Comparison of ENCODE assay signal across 8 mouse cellular contexts in genomic region chr15:79882623-79883267, GRCm38 (mm10). TPM values are rescaled to one million over a fixed set of nuclear protein-coding genes. Genes with fewer than 3 reads are reported as not detected.
DNase-seq lines count a peak whose midpoint lies in the region; ATAC-seq and TF ChIP-seq lines count a peak whose summit lies in the region.

No protein-coding gene starts in this region.

- H3K4me1 ChIP-seq in neural tube, embryonic 11.5 days (ENCODE audit: control insufficient read depth, insufficient read depth, low read length), result no peaks in the 10 kb centered on the region
- H3K4me1 ChIP-seq in heart, embryonic 14.5 days (ENCODE audit: control insufficient read depth in 2 of 2, insufficient read depth in 2 of 2, low read length in 2 of 2), result peaks cover 20 to 25% of the 10 kb centered on the region in 2 experiments
- H3K4me1 ChIP-seq in midbrain, postnatal 0 days (ENCODE audit: insufficient read depth, low read length), result no peaks in the 10 kb centered on the region

- DNase-seq in neural tube, embryonic 11.5 days (ENCODE audit: low spot score), result peak; percentile 34
- no peak for DNase-seq in neural tube, embryonic 10.5 days (ENCODE audit: extremely low spot score, low spot score)
- peak; percentile 50 for DNase-seq in cerebellum, adult 8-10 months
- peak; percentile 48 to 69 for DNase-seq in left cerebral cortex, adult 8-10 months (ENCODE audit: low spot score in 2 of 2)
- peak; percentile 89 for DNase-seq in midbrain, postnatal 0 days (ENCODE audit: low spot score)
- no peak for DNase-seq in thymus, adult 18-20 months
- no peak for DNase-seq in ovary, adult 18-20 months (ENCODE audit: low spot score)

- 31% methylated on average over 19 of the region's 19 CpGs for WGBS in neural tube, embryonic 11.5 days
- WGBS in heart, embryonic 14.5 days, result 25% methylated on average over 19 of the region's 19 CpGs
- WGBS in midbrain, postnatal 0 days, result 12% methylated on average over 19 of the region's 19 CpGs

- H3K9me3 ChIP-seq in neural tube, embryonic 11.5 days (ENCODE audit: control insufficient read depth, low read length), result no peaks in the 10 kb centered on the region
- H3K9me3 ChIP-seq in heart, embryonic 14.5 days (ENCODE audit: control insufficient read depth, low read length), result no peaks in the 10 kb centered on the region
- no peaks in the 10 kb centered on the region for H3K9me3 ChIP-seq in midbrain, postnatal 0 days (ENCODE audit: low read length)

- H3K4me3 ChIP-seq in neural tube, embryonic 11.5 days (ENCODE audit: low read depth, low read length), result no peak overlapping the region
- peak overlapping the region; percentile 14 to 51 for H3K4me3 ChIP-seq in heart, embryonic 14.5 days (ENCODE audit: control insufficient read depth in 1 of 2, insufficient read depth in 1 of 2, low read depth in 1 of 2, low read length in 2 of 2)
- H3K4me3 ChIP-seq in midbrain, postnatal 0 days (ENCODE audit: low read depth, low read length), result peak overlapping the region; percentile 26

- peak overlapping the region; percentile 56 for H3K4me2 ChIP-seq in neural tube, embryonic 11.5 days (ENCODE audit: low read depth)
- peak overlapping the region; percentile 71 for H3K4me2 ChIP-seq in heart, embryonic 14.5 days (ENCODE audit: low read length)
- peak overlapping the region; percentile 55 for H3K4me2 ChIP-seq in midbrain, postnatal 0 days (ENCODE audit: low read depth, low read length, poor library complexity, severe bottlenecking)

- peak; percentile 16; the same call in 1 of the 2 replicates for ATAC-seq in neural tube, embryonic 11.5 days (ENCODE audit: insufficient read depth, low FRiP score, low TSS enrichment)
- no peak for ATAC-seq in heart, embryonic 14.5 days (ENCODE audit: insufficient number of reproducible peaks, insufficient read depth, low FRiP score, low read depth)
- peak; percentile 86 for ATAC-seq in midbrain, postnatal 0 days (ENCODE audit: low FRiP score)

- no peaks in the 10 kb centered on the region for H3K36me3 ChIP-seq in neural tube, embryonic 11.5 days (ENCODE audit: control insufficient read depth, insufficient read depth, low read length)
- no peaks in the 10 kb centered on the region for H3K36me3 ChIP-seq in heart, embryonic 14.5 days (ENCODE audit: control insufficient read depth, insufficient read depth, low read length)
- no peaks in the 10 kb centered on the region for H3K36me3 ChIP-seq in midbrain, postnatal 0 days (ENCODE audit: insufficient read depth, low read length)

- peak overlapping the region; percentile 30 for H3K9ac ChIP-seq in neural tube, embryonic 11.5 days (ENCODE audit: low read length)
- H3K9ac ChIP-seq in heart, embryonic 14.5 days (ENCODE audit: low read length), result peak overlapping the region; percentile 77
- peak overlapping the region; percentile 59 for H3K9ac ChIP-seq in midbrain, postnatal 0 days (replicated peaks; ENCODE audit: low read length, poor library complexity, severe bottlenecking)

- no peak overlapping the region for H3K27ac ChIP-seq in neural tube, embryonic 11.5 days (ENCODE audit: low read depth, low read length)
- peak overlapping the region in 1 of 2 experiments; percentile 75; a peak in 2 of 4 replicates for H3K27ac ChIP-seq in heart, embryonic 14.5 days (replicated peaks in 1 of 2; ENCODE audit: control insufficient read depth in 1 of 2, insufficient read depth in 1 of 2, low read depth in 2 of 2, low read length in 2 of 2)
- peak overlapping the region; percentile 97 for H3K27ac ChIP-seq in midbrain, postnatal 0 days (ENCODE audit: low read depth, low read length)

- no peaks in the 10 kb centered on the region for H3K27me3 ChIP-seq in neural tube, embryonic 11.5 days (ENCODE audit: control insufficient read depth, insufficient read depth, low read length)
- no peaks in the 10 kb centered on the region for H3K27me3 ChIP-seq in heart, embryonic 14.5 days (ENCODE audit: control insufficient read depth, insufficient read depth, low read length)
- H3K27me3 ChIP-seq in midbrain, postnatal 0 days (ENCODE audit: insufficient read depth, low read length), result no peaks in the 10 kb centered on the region

- TF ChIP-seq CTCF in midbrain, postnatal 0 days (IDR thresholded peaks at IDR 0.05), result no peak

RNA-seq across cellular contexts. Expression of gene Apobec3, which starts 8.7 kb away (rescaled TPM):
- polyA plus RNA-seq in neural tube, embryonic 11.5 days (2014; fragmentation: Nextera tagmentation; extraction: Ambion mirVana), result 5.4 and 7.3 TPM in 2 replicates
- 12.9 and 13.3 TPM in 2 replicates for polyA plus RNA-seq in heart, embryonic 14.5 days (2014; fragmentation: Nextera tagmentation; extraction: Ambion mirVana)
- total RNA-seq in left cerebral cortex, adult 8-10 months (2022), result 1 to 10 TPM; 4.3 to 8.1 (median 6.0) TPM
- 3.4 and 5.4 TPM in 2 replicates for total RNA-seq in midbrain, postnatal 0 days (2014; rRNA removed)
- 3.3 and 3.4 TPM in 2 replicates for polyA plus RNA-seq in midbrain, postnatal 0 days (2015; fragmentation: Nextera tagmentation; extraction: Ambion mirVana)

RNA-seq across cellular contexts. Expression of gene Cbx6, which starts 48.3 kb away (rescaled TPM):
- polyA plus RNA-seq in neural tube, embryonic 11.5 days (2014; fragmentation: Nextera tagmentation; extraction: Ambion mirVana), result 17.3 and 18.0 TPM in 2 replicates
- polyA plus RNA-seq in heart, embryonic 14.5 days (2014; fragmentation: Nextera tagmentation; extraction: Ambion mirVana), result 23.1 and 33.0 TPM in 2 replicates
- 100 to 1,000 TPM; 293 to 319 (median 310) TPM for total RNA-seq in left cerebral cortex, adult 8-10 months (2022)
- 109 and 118 TPM in 2 replicates for total RNA-seq in midbrain, postnatal 0 days (2014; rRNA removed)
- polyA plus RNA-seq in midbrain, postnatal 0 days (2015; fragmentation: Nextera tagmentation; extraction: Ambion mirVana), result 65.0 and 70.6 TPM in 2 replicates

RNA-seq across cellular contexts. Expression of gene Npcd, which starts 48.7 kb away (rescaled TPM):
- not detected in 2 replicates for polyA plus RNA-seq in neural tube, embryonic 11.5 days (2014; fragmentation: Nextera tagmentation; extraction: Ambion mirVana)
- polyA plus RNA-seq in heart, embryonic 14.5 days (2014; fragmentation: Nextera tagmentation; extraction: Ambion mirVana), result 0.54 TPM in 1 of 2 replicates, not detected in the other
- 10 to 100 TPM; 14.8 to 25.9 (median 19.3) TPM for total RNA-seq in left cerebral cortex, adult 8-10 months (2022)
- total RNA-seq in midbrain, postnatal 0 days (2014; rRNA removed), result 8.2 and 12.1 TPM in 2 replicates
- polyA plus RNA-seq in midbrain, postnatal 0 days (2015; fragmentation: Nextera tagmentation; extraction: Ambion mirVana), result 3.2 and 4.6 TPM in 2 replicates

Comparison
In these comparisons a context has a peak if more than half of its experiments do, and no peak if none do; other contexts are left out.
1. DNase-seq: peak in neural tube, embryonic 11.5 days (single experiment), cerebellum, adult 8-10 months (single experiment), left cerebral cortex, adult 8-10 months (2 of 2) and midbrain, postnatal 0 days (single experiment); none in neural tube, embryonic 10.5 days (single experiment), thymus, adult 18-20 months (0 of 2) and ovary, adult 18-20 months (single experiment).
2. Peak in every context shown above with its lines, with median percentiles within 50 percentile points of each other: H3K4me2 ChIP-seq and H3K9ac ChIP-seq.